Mouse (Mus musculus): Measurements from ENCODE around the gene Tbk1. TPM values are rescaled to one million over a fixed set of nuclear protein-coding genes. Genes with fewer than 3 reads are reported as not detected.

The Tbk1 gene
- 57.1 and 60.0 TPM in 2 replicates for total RNA-seq (2015; ENCODE audit: low replicate concordance)
- total RNA-seq (2017; ENCODE audit: low replicate concordance) = 105 and 141 TPM in 2 replicates

GRCm38 (mm10) chr10:121586675-121587370, at the start of gene Tbk1:
Gene Tbk1 (minus strand): TSS chr10:121586787.
- peak; percentile 93 for ATAC-seq (replicated peaks; ENCODE audit: low FRiP score, poor library complexity, severe bottlenecking)

DNA sequence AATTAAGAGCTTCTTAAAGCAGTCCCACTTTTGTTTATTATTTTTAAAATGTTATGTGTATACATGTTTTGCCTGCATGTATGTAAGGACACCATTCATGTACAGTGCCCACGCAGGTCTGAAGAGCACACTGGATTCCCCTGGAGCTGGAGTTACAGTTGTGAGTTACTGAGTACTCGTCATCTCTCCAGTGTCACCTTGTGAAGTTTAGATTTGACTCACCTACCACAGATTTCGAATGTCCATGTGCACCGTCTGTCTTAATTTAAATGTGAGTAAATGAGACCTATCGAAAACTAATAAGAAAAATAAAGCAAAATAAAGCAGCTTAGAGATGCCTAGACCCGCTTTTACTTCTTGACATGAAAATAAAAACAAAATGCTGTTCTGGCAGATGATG, 49.7 kb upstream of the Tbk1 start:
- ATAC-seq (replicated peaks; ENCODE audit: low FRiP score, poor library complexity, severe bottlenecking) = no peak

DNA sequence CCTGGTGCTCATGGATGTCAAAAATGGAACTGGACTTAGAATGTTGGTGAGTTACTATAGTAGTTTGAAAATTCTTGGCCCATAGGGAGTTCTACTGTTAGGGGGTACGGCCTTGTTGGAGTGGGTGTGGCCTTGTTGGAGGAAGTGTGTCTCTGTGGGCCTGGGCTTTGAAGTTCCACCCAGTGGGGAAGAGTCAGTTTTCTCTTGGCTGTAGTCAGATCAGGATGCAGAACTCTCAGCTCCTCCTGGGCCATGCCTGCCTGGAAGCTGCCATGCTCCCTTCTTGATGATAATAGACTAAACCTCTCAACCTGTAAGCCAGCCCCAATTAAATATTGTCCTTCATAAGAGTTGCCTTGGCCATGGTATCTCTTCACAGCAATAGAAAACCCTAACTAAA, 47.6 kb upstream of the Tbk1 start:
- no peak for ATAC-seq (replicated peaks; ENCODE audit: low FRiP score, poor library complexity, severe bottlenecking)

GRCm38 (mm10) chr10:121628561-121629040, 42.0 kb upstream of the Tbk1 start:
- ATAC-seq (replicated peaks; ENCODE audit: low FRiP score, poor library complexity, severe bottlenecking) = no peak

DNA sequence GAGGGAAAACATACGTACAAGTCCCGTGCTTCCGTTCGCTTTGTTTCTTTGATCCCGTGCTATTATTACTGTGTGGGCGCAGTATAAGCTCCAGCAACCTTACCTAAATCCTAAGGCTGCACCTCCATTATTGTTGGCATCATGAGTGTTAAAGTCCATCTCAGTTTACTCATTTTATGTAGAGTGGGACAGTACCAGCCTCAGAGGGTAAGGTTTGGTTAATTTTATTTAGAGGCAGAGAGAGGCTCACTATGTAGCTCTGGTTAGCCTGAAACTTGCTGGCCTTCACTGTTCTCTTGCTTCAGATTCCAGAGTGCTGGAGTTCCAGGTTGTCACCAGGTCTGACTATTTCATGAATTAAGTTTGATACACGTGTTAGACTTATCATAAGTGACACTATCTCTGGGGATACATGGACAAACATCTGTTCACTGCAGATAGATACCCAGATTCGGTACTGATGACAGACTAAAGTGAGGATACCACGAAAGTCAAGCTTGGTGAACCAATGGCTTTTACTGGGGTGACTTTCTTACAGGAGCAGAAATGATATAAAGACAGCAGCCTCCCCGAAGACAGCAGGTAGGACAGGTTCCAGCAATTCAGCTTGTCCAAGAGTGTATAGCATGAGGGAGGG, 40.7 kb upstream of the Tbk1 start:
- no peak for ATAC-seq (replicated peaks; ENCODE audit: low FRiP score, poor library complexity, severe bottlenecking)

DNA sequence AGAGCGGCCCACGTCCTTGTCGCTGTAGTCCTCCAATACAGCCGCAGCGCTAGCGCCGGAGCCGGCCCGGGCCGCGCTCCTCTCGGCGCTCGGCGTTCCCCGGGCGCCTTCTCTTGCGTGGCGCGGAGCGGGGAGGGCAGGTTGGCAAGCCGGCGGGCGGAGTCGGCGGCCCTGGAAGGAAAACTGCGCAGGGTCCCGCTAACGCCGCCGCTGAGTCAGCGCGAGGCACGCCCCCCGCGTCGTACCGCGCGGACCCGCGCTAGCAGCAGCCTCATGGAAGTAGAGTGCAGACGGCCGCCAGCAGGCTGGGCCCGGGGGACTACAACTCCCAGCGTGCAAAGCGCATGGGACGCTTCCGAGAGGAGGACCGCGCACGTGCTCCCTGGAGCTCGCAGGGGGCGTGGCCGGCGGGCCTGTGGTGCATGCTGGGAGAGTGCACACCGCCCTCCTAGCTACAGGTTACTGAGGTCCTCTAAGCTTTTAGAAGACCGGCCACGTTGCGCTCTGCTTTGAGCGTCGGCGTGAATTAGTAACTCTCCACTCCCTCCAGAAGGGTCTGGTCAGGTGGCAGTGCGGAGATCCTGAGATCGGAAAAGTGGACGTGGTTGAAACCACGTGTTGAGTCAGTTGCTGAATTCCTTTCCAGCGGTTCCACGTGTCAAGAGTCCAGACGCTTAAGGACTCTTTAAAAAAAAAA, 39.7 kb upstream of the Tbk1 start, which contains the start of gene Xpot:
Gene Xpot (minus strand): TSS at position 147 of the 697 bp plus-strand sequence.
- peak; percentile 97 for ATAC-seq (replicated peaks; ENCODE audit: low FRiP score, poor library complexity, severe bottlenecking)

DNA sequence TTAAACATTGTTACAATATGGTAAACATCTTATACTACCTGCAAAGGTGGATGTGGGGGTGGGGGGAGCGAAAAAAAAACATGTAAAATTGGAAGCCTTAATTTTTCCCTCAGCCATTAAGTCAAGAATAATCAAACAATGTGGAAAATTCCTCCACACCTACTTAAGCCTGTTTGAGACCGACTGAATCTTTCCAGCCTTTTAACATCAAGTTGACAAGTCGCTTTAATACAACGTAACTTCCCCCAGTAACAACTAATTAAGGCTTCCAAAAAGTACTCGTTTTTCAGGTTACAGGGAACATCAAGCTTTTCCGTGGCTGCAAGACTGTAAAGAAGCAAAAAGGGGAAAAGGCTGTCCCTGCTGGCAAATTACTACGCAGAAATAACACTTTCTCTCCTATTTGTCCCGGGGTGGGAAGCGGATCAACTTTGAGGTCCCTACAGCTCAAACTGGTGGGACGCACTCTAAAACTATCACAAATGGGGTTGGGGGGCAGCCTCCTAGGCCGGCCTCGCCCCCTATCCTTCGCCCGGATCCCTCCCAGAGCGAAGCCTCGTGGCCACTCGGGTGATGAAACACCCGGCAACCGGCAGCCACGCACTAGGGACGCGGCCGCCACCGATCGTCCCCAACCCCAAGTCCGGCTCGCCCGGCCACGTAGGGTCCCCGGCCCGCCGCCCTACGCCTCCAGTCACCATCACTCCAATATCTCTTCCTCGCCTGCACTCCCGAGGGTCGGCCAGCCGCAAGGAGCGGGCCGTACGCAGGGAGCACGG, 39.0 kb upstream of the Tbk1 start:
- peak; percentile 53 for ATAC-seq (replicated peaks; ENCODE audit: low FRiP score, poor library complexity, severe bottlenecking)

DNA sequence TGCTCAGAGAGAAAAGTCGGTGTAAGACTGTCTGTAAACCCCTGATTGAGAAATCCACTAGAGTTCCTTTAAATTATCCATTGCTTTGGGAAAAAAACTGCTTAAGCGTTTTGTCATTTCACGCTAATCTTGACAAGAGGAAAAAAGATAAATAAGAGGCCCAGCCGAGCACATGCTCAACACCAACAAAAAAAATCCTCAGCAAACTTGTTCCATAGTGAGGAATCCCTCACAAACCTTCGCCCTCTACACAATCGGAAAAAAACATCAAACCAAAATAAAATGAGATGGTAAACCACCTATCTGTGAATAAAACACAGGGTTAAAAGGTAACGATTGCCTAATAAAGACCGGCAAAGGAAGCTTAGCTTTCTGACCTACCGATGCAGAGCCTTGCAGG, 38.4 kb upstream of the Tbk1 start:
- no peak for ATAC-seq (replicated peaks; ENCODE audit: low FRiP score, poor library complexity, severe bottlenecking)

DNA sequence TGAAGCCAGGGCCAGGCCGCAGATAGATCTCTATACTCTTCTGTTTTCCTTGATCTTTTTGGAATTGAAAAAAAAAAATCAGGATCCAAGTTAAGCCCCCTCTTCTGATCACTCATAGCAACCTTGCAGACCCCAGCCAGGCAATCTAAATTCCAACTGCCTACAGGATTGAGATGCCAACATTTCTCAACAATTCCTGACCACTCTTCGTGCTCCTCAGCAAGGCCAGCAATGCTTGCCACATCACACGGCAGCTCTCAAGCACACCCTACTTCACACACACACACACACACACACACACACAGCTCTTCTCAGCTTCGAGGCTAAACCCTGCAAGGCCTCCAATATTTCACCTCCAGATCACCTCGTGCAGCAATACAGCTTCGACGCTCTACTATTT, 37.1 kb upstream of the Tbk1 start:
- no peak for ATAC-seq (replicated peaks; ENCODE audit: low FRiP score, poor library complexity, severe bottlenecking)

DNA sequence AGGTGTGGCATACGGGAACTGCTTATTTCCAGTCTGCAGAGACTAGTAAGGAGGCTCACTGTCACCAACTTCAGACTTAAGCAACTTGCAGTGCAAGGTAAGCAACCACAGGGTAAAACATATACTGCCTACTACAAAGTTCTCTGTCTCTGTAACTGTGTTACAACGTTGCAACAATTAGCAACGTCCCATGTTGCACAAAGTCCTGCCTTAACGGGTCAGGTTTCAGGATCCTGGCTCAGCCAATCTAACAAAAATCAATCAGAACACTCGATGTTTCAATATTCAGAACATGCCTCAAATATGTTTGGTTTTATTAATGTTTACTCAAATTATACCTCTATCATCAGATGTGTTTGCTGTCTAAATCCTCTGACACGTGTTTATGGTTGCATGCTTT, 35.8 kb upstream of the Tbk1 start:
- no peak for ATAC-seq (replicated peaks; ENCODE audit: low FRiP score, poor library complexity, severe bottlenecking)

DNA sequence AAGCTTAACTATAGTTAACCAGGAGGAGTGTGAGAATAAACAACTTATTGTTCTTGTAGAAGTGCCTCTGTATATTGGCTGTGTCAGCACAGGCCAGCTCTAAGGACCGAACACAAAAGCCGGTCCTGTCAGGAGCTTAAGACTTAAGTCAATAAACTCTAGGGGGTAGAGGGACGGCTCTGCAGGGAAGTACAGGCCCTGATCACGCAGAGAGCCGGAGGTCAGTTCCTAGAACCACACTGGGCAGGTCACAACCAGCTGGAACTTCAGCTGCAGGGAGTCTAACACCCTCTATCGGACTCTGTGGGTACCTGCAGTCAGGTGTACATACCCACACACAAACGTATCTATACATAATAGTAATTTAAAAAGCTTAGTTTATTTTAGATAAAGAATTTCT, 29.3 kb upstream of the Tbk1 start:
- no peak for ATAC-seq (replicated peaks; ENCODE audit: low FRiP score, poor library complexity, severe bottlenecking)

- ATAC-seq (replicated peaks; ENCODE audit: low FRiP score, poor library complexity, severe bottlenecking) = no peak
Observed at GRCm38 (mm10) chr10:121615146-121615870, 28.7 kb upstream of the Tbk1 start.

GRCm38 (mm10) chr10:121613570-121613969, 27.0 kb upstream of the Tbk1 start:
- ATAC-seq (replicated peaks; ENCODE audit: low FRiP score, poor library complexity, severe bottlenecking) = no peak

- ATAC-seq (replicated peaks; ENCODE audit: low FRiP score, poor library complexity, severe bottlenecking) = no peak
Observed at GRCm38 (mm10) chr10:121612448-121612847, 25.9 kb upstream of the Tbk1 start.

DNA sequence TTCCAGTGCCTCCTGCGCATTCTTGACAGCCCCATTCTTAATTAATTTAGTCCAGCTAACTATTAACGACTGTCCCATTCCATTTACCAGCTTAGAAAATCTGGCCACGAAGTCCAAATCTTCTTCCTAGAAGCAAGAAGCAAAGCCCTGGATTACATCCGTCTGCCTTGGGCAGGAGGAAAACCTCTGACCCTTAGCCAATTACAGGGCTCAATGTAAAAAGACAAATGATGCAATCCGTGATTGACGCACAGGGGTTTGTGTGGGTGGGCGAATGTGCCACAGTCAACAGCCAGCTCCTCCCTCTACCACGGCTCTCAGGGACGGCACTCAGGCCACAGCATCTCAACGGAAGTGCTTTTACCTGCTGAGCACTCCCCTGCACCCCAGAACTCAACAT, 25.0 kb upstream of the Tbk1 start:
- no peak for ATAC-seq (replicated peaks; ENCODE audit: low FRiP score, poor library complexity, severe bottlenecking)

DNA sequence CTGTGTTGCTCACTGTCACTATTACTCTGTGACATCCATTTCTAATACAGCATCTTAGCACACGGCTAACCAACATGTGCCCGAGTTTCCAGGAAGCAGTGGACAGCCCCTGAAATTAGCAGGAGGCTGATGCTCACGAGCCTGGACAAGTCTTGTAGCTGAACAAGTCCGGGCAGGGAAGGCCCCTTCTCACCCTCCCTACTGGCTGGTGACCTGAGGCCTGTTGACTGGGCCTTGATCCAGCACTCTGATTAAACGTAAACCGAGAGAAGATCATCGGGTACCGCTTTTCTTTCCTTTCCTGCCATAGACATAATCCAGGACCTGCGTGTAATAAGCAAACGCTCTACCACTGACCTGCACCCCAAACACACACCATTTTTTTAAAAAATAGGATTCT, 21.6 kb upstream of the Tbk1 start:
- no peak for ATAC-seq (replicated peaks; ENCODE audit: low FRiP score, poor library complexity, severe bottlenecking)

GRCm38 (mm10) chr10:121604632-121605344, 18.2 kb upstream of the Tbk1 start:
- no peak for ATAC-seq (replicated peaks; ENCODE audit: low FRiP score, poor library complexity, severe bottlenecking)

- ATAC-seq (replicated peaks; ENCODE audit: low FRiP score, poor library complexity, severe bottlenecking) = no peak
Observed at GRCm38 (mm10) chr10:121603556-121603955, 17.0 kb upstream of the Tbk1 start.

DNA sequence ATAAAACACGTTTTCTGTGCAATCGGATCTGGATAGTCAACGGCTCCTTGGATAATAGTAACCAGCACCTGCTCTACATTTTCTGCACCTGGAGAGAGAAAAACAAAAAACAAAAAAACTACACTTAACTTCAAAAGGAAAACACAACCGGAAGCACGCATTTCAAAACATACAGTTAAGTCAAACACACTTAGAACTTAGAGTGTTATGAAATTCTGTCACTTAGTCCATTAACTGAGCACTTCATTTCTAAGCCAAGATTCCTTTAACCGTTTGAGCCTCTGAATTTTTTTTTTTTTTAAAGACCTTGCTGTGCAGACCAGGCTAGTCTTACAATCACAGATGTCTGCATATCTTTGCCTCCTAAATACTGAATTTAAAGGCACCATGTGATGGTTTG, 14.7 kb upstream of the Tbk1 start:
- no peak for ATAC-seq (replicated peaks; ENCODE audit: low FRiP score, poor library complexity, severe bottlenecking)
